Mouse (Mus musculus): ENCODE data around the gene Txn1. TPM values are rescaled to one million over a fixed set of nuclear protein-coding genes. Genes with fewer than 3 reads are reported as not detected.
A peak's percentile ranks its signal among the peaks of the same experiment; 100 is the strongest.

The Txn1 gene
- polyA plus RNA-seq, 1 experiment from 2014 or later = 702 TPM

- no peak overlapping the region for H3K4me2 ChIP-seq (replicated peaks; ENCODE audit: low read depth)
- H3K9ac ChIP-seq (ENCODE audit: low read depth, low read length) = no peak overlapping the region
- no peak overlapping the region for H3K4me3 ChIP-seq (ENCODE audit: low read depth, low read length)
- H3K27me3 ChIP-seq (replicated peaks; ENCODE audit: control insufficient read depth, insufficient read depth, low read length) = no peaks in the 10 kb centered on the region
- 51% methylated on average over 3 of the region's 3 CpGs for WGBS
- ATAC-seq = no peak
- H3K9me3 ChIP-seq (ENCODE audit: control insufficient read depth) = no peaks in the 10 kb centered on the region
- H3K4me1 ChIP-seq (replicated peaks; ENCODE audit: control insufficient read depth, insufficient read depth, low read length) = no peaks in the 10 kb centered on the region
- no peak for TF ChIP-seq CTCF (IDR thresholded peaks at IDR 0.05; ENCODE audit: low read depth)
- H3K36me3 ChIP-seq (ENCODE audit: control insufficient read depth, insufficient read depth) = no peaks in the 10 kb centered on the region
- no peak overlapping the region for H3K27ac ChIP-seq (ENCODE audit: low read depth, low read length)
Measured at GRCm38 (mm10) chr4:57967195-57967594, 11.0 kb upstream of the Txn1 start.

DNA sequence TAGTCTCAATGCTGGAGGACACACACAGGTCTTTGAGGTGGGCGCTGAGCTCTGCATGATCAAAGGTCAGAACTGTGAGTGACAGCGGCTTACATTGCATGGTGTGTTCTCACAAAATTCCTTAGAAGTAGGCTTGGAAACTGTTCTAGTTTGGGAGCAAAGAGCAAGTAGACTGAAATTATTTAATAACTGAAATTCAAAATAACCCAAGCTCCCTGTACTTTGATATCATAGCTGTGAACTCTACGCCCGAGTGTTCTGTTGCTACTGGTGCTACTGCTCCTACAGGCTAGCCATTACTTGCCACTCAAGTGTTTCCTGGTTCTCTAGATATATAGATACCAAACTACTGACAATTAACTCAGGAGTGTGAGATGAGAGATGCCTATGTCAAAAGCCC, 9.3 kb upstream of the Txn1 start:
- Histone ChIP-seq H3K27me3 (replicated peaks; ENCODE audit: control insufficient read depth, insufficient read depth, low read length) (no peaks in the 10 kb centered on the region), H3K9me3 (ENCODE audit: control insufficient read depth) (no peaks in the 10 kb centered on the region), H3K4me1 (replicated peaks; ENCODE audit: control insufficient read depth, insufficient read depth, low read length) (no peaks in the 10 kb centered on the region), H3K27ac (ENCODE audit: low read depth, low read length) (no peak overlapping the region), H3K4me3 (ENCODE audit: low read depth, low read length) (no peak overlapping the region), H3K9ac (ENCODE audit: low read depth, low read length) (no peak overlapping the region), H3K36me3 (ENCODE audit: control insufficient read depth, insufficient read depth) (no peaks in the 10 kb centered on the region), H3K4me2 (replicated peaks; ENCODE audit: low read depth) (no peak overlapping the region)
- ATAC-seq = no peak
- TF ChIP-seq CTCF (IDR thresholded peaks at IDR 0.05; ENCODE audit: low read depth) = no peak
- WGBS = 72% methylated on average over 4 of the region's 4 CpGs

DNA sequence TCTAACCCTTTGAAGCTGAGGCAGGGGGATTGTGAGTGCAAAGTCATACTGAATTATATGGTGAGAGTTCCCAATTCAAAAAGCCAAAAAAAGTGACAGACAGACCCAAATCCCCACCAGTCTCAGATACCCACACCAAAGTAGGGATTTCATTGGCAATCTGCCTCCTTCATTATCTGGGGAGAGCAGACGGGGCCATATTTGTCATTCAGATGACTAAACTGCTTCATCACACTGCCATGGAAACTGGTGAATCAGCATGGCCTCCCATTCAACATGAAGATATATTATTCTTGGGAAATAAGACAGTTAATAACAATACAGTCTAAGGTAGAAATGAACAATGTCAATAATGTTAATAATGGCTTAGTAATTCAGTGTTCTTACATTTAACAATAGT, 7.9 kb upstream of the Txn1 start:
- Histone ChIP-seq H3K9ac (ENCODE audit: low read depth, low read length) (no peak overlapping the region), H3K27ac (ENCODE audit: low read depth, low read length) (no peak overlapping the region), H3K4me2 (replicated peaks; ENCODE audit: low read depth) (no peak overlapping the region), H3K4me3 (ENCODE audit: low read depth, low read length) (no peak overlapping the region), H3K36me3 (ENCODE audit: control insufficient read depth, insufficient read depth) (no peaks in the 10 kb centered on the region), H3K4me1 (replicated peaks; ENCODE audit: control insufficient read depth, insufficient read depth, low read length) (no peaks in the 10 kb centered on the region), H3K27me3 (replicated peaks; ENCODE audit: control insufficient read depth, insufficient read depth, low read length) (no peaks in the 10 kb centered on the region), H3K9me3 (ENCODE audit: control insufficient read depth) (no peaks in the 10 kb centered on the region)
- TF ChIP-seq CTCF (IDR thresholded peaks at IDR 0.05; ENCODE audit: low read depth) = no peak
- ATAC-seq = no peak
- WGBS = 52% methylated on average over 1 of the region's 1 CpGs

DNA sequence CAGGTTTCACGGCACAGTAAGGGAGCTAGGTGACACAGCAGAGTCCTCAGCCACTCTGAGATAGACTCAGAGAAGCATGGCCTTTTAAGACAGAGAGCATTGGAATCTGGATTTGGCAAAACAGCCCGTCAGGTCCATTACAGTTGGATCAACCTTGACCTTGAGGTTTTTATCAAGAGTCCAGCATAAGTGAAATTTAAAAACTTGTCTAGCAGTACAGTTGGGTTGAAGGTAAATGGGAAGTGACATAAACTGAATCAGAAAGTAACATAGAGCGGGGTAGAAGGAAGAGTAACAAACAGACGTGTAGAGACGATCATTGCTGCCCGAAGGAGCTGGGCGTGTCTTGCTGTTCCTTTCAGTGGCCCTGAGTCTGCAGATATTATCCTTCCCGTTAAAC, 2.8 kb upstream of the Txn1 start:
- no peak for ATAC-seq
- Histone ChIP-seq H3K4me1 (replicated peaks; ENCODE audit: control insufficient read depth, insufficient read depth, low read length) (peaks cover 18% of the 10 kb centered on the region), H3K4me3 (ENCODE audit: low read depth, low read length) (no peak overlapping the region), H3K27ac (ENCODE audit: low read depth, low read length) (peak overlapping the region; percentile 1; the same call in 1 of the 2 replicates), H3K9ac (ENCODE audit: low read depth, low read length) (no peak overlapping the region), H3K4me2 (replicated peaks; ENCODE audit: low read depth) (peak overlapping the region; percentile 37; the same call in 1 of the 2 replicates), H3K9me3 (ENCODE audit: control insufficient read depth) (no peaks in the 10 kb centered on the region), H3K36me3 (ENCODE audit: control insufficient read depth, insufficient read depth) (no peaks in the 10 kb centered on the region), H3K27me3 (replicated peaks; ENCODE audit: control insufficient read depth, insufficient read depth, low read length) (no peaks in the 10 kb centered on the region)
- no peak for TF ChIP-seq CTCF (IDR thresholded peaks at IDR 0.05; ENCODE audit: low read depth)
- 50% methylated on average over 8 of the region's 8 CpGs for WGBS

GRCm38 (mm10) chr4:57958098-57958497, 1.9 kb upstream of the Txn1 start:
- no peak overlapping the region for H3K4me3 ChIP-seq (ENCODE audit: low read depth, low read length)
- H3K36me3 ChIP-seq (ENCODE audit: control insufficient read depth, insufficient read depth) = no peaks in the 10 kb centered on the region
- H3K4me2 ChIP-seq (replicated peaks; ENCODE audit: low read depth) = no peak overlapping the region
- H3K4me1 ChIP-seq (replicated peaks; ENCODE audit: control insufficient read depth, insufficient read depth, low read length) = peaks cover 18% of the 10 kb centered on the region
- TF ChIP-seq CTCF (IDR thresholded peaks at IDR 0.05; ENCODE audit: low read depth) = no peak
- H3K27me3 ChIP-seq (replicated peaks; ENCODE audit: control insufficient read depth, insufficient read depth, low read length) = no peaks in the 10 kb centered on the region
- H3K27ac ChIP-seq (ENCODE audit: low read depth, low read length) = no peak overlapping the region
- ATAC-seq = no peak
- H3K9ac ChIP-seq (ENCODE audit: low read depth, low read length) = no peak overlapping the region
- 32% methylated on average over 9 of the region's 9 CpGs for WGBS
- H3K9me3 ChIP-seq (ENCODE audit: control insufficient read depth) = no peaks in the 10 kb centered on the region

DNA sequence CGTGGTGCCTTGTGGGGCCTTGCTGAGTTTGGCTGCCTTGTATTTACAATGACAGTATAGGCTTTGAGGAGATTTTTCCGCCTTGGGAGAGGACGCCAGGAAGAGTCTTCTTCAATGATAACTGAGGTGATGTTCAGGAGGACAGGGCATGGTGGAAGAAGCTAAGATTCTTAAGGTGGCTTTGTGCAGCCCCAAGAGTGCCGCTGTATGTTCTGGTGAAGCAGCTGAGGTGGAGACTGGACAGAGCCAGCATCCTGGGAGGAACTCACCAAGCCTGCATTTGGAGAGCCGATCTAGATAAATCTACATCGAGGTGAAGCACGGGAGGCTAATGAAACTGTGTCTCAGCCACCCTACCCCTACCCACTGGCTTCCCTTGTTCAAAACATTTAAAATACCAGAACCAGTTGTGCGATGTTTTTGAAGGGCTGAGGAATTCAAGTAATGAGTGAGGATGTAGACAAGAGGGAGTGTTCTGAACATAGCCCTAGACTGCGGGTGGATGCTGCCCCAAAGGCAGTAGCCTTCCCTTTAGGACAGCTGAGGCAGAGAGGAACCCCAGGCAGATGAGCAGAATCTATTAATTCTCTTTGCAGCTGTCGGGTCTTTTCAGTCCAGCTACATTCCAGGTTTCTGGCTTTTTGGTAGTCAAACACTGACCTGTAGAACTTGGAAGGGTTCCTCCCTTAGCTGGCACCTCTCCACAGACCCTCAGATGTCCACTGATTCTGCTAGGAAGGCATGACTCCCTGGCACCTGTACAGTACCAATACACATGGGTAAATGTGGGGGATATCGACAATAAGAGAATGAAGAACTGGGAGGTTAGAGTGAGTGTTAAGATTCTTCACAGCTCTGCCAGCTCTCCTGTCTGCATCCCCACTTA, 1.2 kb upstream of the Txn1 start:
- Histone ChIP-seq H3K36me3 (ENCODE audit: control insufficient read depth, insufficient read depth) (no peaks in the 10 kb centered on the region), H3K4me2 (replicated peaks; ENCODE audit: low read depth) (peak overlapping the region; percentile 80), H3K27me3 (replicated peaks; ENCODE audit: control insufficient read depth, insufficient read depth, low read length) (no peaks in the 10 kb centered on the region), H3K4me3 (ENCODE audit: low read depth, low read length) (peak overlapping the region; percentile 94), H3K9me3 (ENCODE audit: control insufficient read depth) (no peaks in the 10 kb centered on the region), H3K27ac (ENCODE audit: low read depth, low read length) (peak overlapping the region; percentile 97), H3K9ac (ENCODE audit: low read depth, low read length) (peak overlapping the region; percentile 57; the same call in 1 of the 2 replicates), H3K4me1 (replicated peaks; ENCODE audit: control insufficient read depth, insufficient read depth, low read length) (peaks cover 22% of the 10 kb centered on the region)
- TF ChIP-seq CTCF (IDR thresholded peaks at IDR 0.05; ENCODE audit: low read depth) = no peak
- no peak for ATAC-seq
- 41% methylated on average over 11 of the region's 11 CpGs for WGBS
